Mouse (Mus musculus) thymus, adult 2 months (tissue): ENCODE measurements at regions not wholly inside any gene's neighbourhood (a gene's known extent, or its start where the extent isn't known, plus 50 kb on each side); places are given as distances from the start of the nearest gene placed in this dataset.
"Not testable (repeated sequence)": the region's sequence is repeated elsewhere in the genome, so short reads cannot be mapped to it uniquely, and the experiment has no call there.

Experiments
- CTCF ChIP-seq: fragments of 200-500 bp; IDR thresholded peaks from 2 replicates; pipeline ENCODE4 v1.5.1; 2012; ENCODE audit warnings: mild to moderate bottlenecking, control low read depth, low read length, moderate library complexity, borderline replicate concordance; ENCODE audit not compliant: control insufficient read depth, poor library complexity, insufficient read depth; ENCODE audit errors: extremely low read depth
- POLR2A ChIP-seq: fragments of 200-500 bp; IDR thresholded peaks from 2 replicates; pipeline ENCODE4 v1.6.1; 2012; ENCODE audit warnings: mild to moderate bottlenecking, low read length, control low read depth, moderate library complexity; ENCODE audit not compliant: control insufficient read depth, poor library complexity, insufficient read depth; ENCODE audit errors: extremely low read depth

GRCm38 (mm10) chr16:3122861-3123477 is 467.9 kb upstream of the Olfr161 start:
- TF ChIP-seq POLR2A, CTCF: not testable (repeated sequence)
